Mouse (Mus musculus) heart, embryonic 14.5 days (tissue): ENCODE results near the gene Slc5a10. TPM values are rescaled to one million over a fixed set of nuclear protein-coding genes. Genes with fewer than 3 reads are reported as not detected.

Source experiments
- ATAC-seq: fragments of 200-750 bp; cut with Nextera tagmentation; 2 replicates; pipeline ENCODE4 v1.8.0; 2017; ENCODE audit warnings: low read depth, moderate TSS enrichment; ENCODE audit not compliant: insufficient number of reproducible peaks, insufficient read depth, low FRiP score
- H3K27ac ChIP-seq, 2 experiments: fragments of 200-500 bp in 1 of 2; fragments of 300-500 bp in 1 of 2; sonication (generic) in 1 of 2; replicated peaks in 1 of 2; 2 replicates each; pipeline ENCODE4 v1.5.1; 2012 to 2014; ENCODE audit warnings: low read depth in 2 of 2, low read length in 2 of 2, control low read depth in 1 of 2, mild to moderate bottlenecking in 1 of 2, mixed read lengths in 1 of 2; ENCODE audit not compliant: control insufficient read depth in 1 of 2, insufficient read depth in 1 of 2
- H3K27me3 ChIP-seq: fragments of 300-500 bp; sonication (generic); 2 replicates; pipeline ENCODE4 v1.6.1; 2014; ENCODE audit warnings: mild to moderate bottlenecking, low read length, control low read depth; ENCODE audit not compliant: control insufficient read depth, insufficient read depth
- H3K36me3 ChIP-seq: fragments of 300-500 bp; sonication (generic); 2 replicates; pipeline ENCODE4 v1.6.1; 2014; ENCODE audit warnings: mild to moderate bottlenecking, control low read depth, low read length, mixed read lengths; ENCODE audit not compliant: control insufficient read depth, insufficient read depth
- H3K4me1 ChIP-seq, 2 experiments: fragments of 200-500 bp in 1 of 2; fragments of 300-500 bp in 1 of 2; sonication (generic) in 1 of 2; 2 replicates each; pipeline ENCODE4 v1.6.1; 2012 to 2014; ENCODE audit warnings: low read length in 2 of 2, control low read depth in 1 of 2, mixed read lengths in 1 of 2; ENCODE audit not compliant: control insufficient read depth in 2 of 2, insufficient read depth in 2 of 2
- H3K4me2 ChIP-seq: fragments of 300-500 bp; sonication (generic); 2 replicates; pipeline ENCODE4 v1.6.1; 2014; ENCODE audit warnings: mild to moderate bottlenecking, low read length
- H3K4me3 ChIP-seq, 2 experiments: fragments of 200-500 bp in 1 of 2; fragments of 300-500 bp in 1 of 2; sonication (generic) in 1 of 2; 2 replicates each; pipeline ENCODE4 v1.5.1; 2012 to 2014; ENCODE audit warnings: low read length in 2 of 2, mild to moderate bottlenecking in 2 of 2, control low read depth in 1 of 2, low read depth in 1 of 2, moderate library complexity in 1 of 2; ENCODE audit not compliant: control insufficient read depth in 1 of 2, insufficient read depth in 1 of 2
- H3K9ac ChIP-seq: fragments of 300-500 bp; sonication (generic); 2 replicates; pipeline ENCODE4 v1.6.1; 2014; ENCODE audit warnings: mild to moderate bottlenecking, low read length
- H3K9me3 ChIP-seq: fragments of 300-500 bp; sonication (generic); 2 replicates; pipeline ENCODE4 v1.6.1; 2016; ENCODE audit warnings: low read length, control low read depth; ENCODE audit not compliant: control insufficient read depth
- WGBS: fragments of 180-500 bp; shearing (Covaris S2); extraction: QIAGEN DNeasy Blood & Tissue Kit; methylation state at CpG from one replicate; pipeline ENCODE4 v1.1.7; 2014; 5-methylcytosine and 5-hydroxymethylcytosine counted together
- polyA plus RNA-seq: library from polyadenylated mRNA; unstranded; fragments of >200 nt; fragmentation: Nextera tagmentation; extraction: Ambion mirVana; gene quantifications from 2 replicates; pipeline ENCODE4 v1.2.1, GENCODE M21; 2014

Slc5a10 gene
- polyA plus RNA-seq, 1 experiment from 2014 or later, result not detected

DNA sequence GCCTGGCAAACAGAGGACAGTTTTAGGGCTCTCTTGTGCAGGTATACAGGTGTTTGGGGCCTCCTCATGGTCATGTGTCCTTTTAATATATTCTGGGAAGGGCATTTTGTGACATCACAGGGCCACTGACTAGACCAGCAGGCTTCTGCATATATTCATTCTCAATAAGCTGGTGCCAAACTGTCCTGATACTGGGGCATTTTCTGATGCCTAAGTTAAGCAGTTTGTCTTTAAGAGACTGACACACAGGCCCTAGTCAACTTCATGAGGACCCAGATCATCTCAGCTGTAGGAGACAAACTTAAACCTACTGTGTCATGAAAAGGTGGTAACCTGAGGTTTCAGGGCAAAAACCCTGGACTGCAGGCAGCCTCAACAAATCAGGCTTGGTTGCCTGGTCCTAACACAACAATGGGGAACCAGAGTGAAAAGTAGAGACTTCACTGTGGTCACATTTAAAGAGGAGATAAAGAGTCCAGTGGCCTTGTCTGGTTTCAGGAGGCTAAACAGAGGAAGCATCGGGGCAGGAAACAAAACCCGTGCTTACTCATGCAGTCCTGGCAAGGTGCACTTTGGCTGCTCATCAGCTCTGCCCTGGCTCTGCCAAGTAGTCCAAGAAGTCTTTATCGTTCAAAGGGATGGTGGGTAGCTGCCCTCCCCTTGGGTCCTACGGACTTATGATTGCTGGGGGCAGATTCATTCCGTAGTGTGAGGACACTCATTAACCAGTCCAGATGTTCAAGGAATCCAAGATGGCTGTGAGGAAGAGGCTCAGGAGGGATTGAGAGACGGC, 72.5 kb downstream of the Slc5a10 start:
- ATAC-seq, result no peak
- H3K4me1 ChIP-seq, result peaks cover 7 to 11% of the 10 kb centered on the region in 2 experiments; a peak in 3 of 4 replicates
- WGBS, result 57% methylated on average over 6 of the region's 6 CpGs
- H3K4me3 ChIP-seq, result no peak overlapping the region
- H3K27me3 ChIP-seq, result no peaks in the 10 kb centered on the region
- H3K27ac ChIP-seq, result no peak overlapping the region
- H3K9ac ChIP-seq, result no peak overlapping the region
- H3K4me2 ChIP-seq, result no peak overlapping the region
- H3K9me3 ChIP-seq, result no peaks in the 10 kb centered on the region
- H3K36me3 ChIP-seq, result no peaks in the 10 kb centered on the region

- Histone ChIP-seq H3K9me3 (no peaks in the 10 kb centered on the region), H3K4me2 (no peak overlapping the region), H3K4me3 (no peak overlapping the region), H3K27me3 (no peaks in the 10 kb centered on the region), H3K9ac (no peak overlapping the region), H3K4me1 (peaks cover 7 to 11% of the 10 kb centered on the region in 2 experiments; a peak in 3 of 4 replicates), H3K27ac (no peak overlapping the region), H3K36me3 (no peaks in the 10 kb centered on the region)
- ATAC-seq, result no peak
- 68% methylated on average over 10 of the region's 10 CpGs for WGBS
Observed at GRCm38 (mm10) chr11:61647110-61647910, 73.3 kb downstream of the Slc5a10 start.

- WGBS, result 62% methylated on average over 2 of the region's 2 CpGs
- Histone ChIP-seq H3K9me3 (no peaks in the 10 kb centered on the region), H3K4me1 (peaks cover 7 to 11% of the 10 kb centered on the region in 2 experiments; a peak in 3 of 4 replicates), H3K4me2 (no peak overlapping the region), H3K27me3 (no peaks in the 10 kb centered on the region), H3K36me3 (no peaks in the 10 kb centered on the region), H3K9ac (no peak overlapping the region), H3K4me3 (no peak overlapping the region), H3K27ac (no peak overlapping the region)
- no peak for ATAC-seq
Observed at GRCm38 (mm10) chr11:61646499-61647039, 74.1 kb downstream of the Slc5a10 start.

DNA sequence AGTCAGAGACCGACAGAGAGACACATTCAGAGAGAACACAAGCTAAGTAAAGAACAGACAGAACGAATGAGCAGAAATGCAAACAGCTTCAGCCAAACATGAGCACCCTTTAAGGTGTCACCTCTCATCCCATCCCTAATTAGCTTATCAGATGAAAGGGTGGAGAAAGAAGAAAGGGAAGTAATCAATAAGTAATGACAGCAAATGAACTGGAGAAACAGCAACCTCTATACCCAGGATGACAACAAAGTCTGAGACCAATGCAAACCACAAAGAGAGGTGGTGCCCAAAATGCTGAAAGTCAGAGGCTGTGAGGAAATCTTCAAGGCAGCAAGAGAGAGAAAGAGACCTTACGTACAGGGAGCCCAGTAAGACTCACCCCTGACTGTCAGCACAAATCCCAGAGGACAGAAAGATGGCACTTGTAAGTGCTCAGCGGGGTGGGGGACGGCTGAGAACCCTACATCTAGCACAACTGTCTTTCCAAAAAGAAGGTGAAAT, 75.2 kb downstream of the Slc5a10 start:
- H3K9ac ChIP-seq, result no peak overlapping the region
- H3K4me1 ChIP-seq, result peaks cover 7 to 11% of the 10 kb centered on the region in 2 experiments; a peak in 3 of 4 replicates
- ATAC-seq, result no peak
- H3K4me2 ChIP-seq, result no peak overlapping the region
- no peaks in the 10 kb centered on the region for H3K36me3 ChIP-seq
- no peak overlapping the region for H3K27ac ChIP-seq
- H3K4me3 ChIP-seq, result no peak overlapping the region
- no peaks in the 10 kb centered on the region for H3K27me3 ChIP-seq
- WGBS, result 70% methylated on average over 5 of the region's 5 CpGs
- no peaks in the 10 kb centered on the region for H3K9me3 ChIP-seq

DNA sequence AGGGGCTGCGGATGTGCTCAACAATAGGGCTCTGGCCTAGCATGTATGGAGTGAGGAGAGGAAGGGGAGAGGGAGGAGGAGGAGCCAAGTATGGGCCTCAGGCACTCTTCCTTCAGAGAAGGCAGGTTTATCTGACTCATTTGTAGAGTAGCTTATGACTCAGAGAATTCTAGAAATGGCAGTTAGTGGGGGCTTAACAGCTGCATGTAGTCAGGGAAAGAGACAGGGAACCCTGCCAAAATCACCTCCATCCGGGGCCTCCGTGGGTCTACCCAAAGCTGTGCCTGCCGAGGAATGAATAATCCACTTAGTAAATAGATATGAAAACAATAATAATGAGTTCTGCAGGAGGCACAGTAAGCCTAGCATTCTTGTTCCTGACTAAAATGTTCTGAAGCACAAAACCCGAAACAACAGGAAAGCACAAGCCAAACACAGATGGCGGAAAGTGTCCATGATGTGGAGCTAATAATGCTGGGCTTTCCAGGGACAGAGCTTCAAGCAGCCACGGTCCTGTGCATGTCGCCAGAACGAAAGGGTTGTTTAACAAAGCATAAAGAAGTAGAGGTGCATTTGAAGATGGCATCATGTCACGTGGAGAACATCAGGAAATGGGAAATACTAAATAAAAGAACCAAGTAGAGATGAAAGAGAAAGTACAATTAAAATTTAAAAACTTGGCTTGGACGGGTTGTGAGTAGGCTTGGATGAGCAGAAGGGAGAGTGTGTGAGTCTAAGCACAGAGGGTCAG, 75.9 kb downstream of the Slc5a10 start:
- no peak for ATAC-seq

GRCm38 (mm10) chr11:61643184-61643961, 77.3 kb downstream of the Slc5a10 start:
- no peak overlapping the region for H3K4me2 ChIP-seq
- peaks cover 9 to 11% of the 10 kb centered on the region in 2 experiments; a peak in 3 of 4 replicates for H3K4me1 ChIP-seq
- H3K27ac ChIP-seq, result 0 out of 4 replicates have a peak overlapping the region, but pooled peaks of 1 of the 2 experiments have one; percentile 6
- no peaks in the 10 kb centered on the region for H3K9me3 ChIP-seq
- WGBS, result 73% methylated on average over 5 of the region's 5 CpGs
- H3K9ac ChIP-seq, result no peak overlapping the region
- H3K4me3 ChIP-seq, result no peak overlapping the region
- H3K27me3 ChIP-seq, result no peaks in the 10 kb centered on the region
- no peaks in the 10 kb centered on the region for H3K36me3 ChIP-seq
- no peak for ATAC-seq

More for the DNA sequence above, 75.9 kb downstream of the Slc5a10 start:
- H3K27me3 ChIP-seq, result no peaks in the 10 kb centered on the region
- peaks cover 7 to 11% of the 10 kb centered on the region in 2 experiments; a peak in 3 of 4 replicates for H3K4me1 ChIP-seq
- H3K27ac ChIP-seq, result peak overlapping the region in 1 of 2 experiments; percentile 33; a peak in 2 of 4 replicates
- H3K4me3 ChIP-seq, result no peak overlapping the region
- no peak overlapping the region for H3K9ac ChIP-seq
- no peak overlapping the region for H3K4me2 ChIP-seq
- H3K36me3 ChIP-seq, result no peaks in the 10 kb centered on the region
- WGBS, result 57% methylated on average over 11 of the region's 11 CpGs
- no peaks in the 10 kb centered on the region for H3K9me3 ChIP-seq
